Mouse (Mus musculus): ENCODE data around the gene Rpl31.

Rpl31 gene

DNA sequence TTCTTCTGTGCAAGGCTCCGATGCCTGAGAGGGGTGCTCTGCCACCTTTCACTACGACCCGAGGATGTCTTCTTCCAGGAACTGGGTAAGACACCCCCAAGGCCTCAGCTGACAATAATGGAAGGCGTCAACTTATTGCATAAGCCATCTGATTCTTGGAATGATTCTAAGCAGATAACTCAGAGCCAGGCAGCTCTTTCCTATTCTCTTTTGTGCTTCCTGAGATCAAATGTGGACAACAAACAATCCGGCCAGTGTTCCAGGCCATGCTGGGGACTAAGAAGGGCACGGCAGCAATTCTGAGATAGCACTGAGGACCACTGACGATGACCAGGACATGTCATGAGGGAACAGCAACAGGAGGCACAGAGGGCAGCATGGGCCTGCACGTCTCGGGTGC lies 51.2 kb downstream of the Rpl31 start:
- ChIA-PET POLR2A (interaction anchor here in 2 of 4 experiments (1.2 to 4.3 kb wide), 3 partner anchors 9 to 46 kb away, joined by 3 to 20 read pairs (median 4); no protein-coding TSS in a partner anchor), CTCF (interaction anchor here in 3 of 4 experiments (0.5 to 2.2 kb wide), 5 partner anchors 10 to 827 kb away, joined by 4 to 8 read pairs (median 5); no protein-coding TSS in a partner anchor)

DNA sequence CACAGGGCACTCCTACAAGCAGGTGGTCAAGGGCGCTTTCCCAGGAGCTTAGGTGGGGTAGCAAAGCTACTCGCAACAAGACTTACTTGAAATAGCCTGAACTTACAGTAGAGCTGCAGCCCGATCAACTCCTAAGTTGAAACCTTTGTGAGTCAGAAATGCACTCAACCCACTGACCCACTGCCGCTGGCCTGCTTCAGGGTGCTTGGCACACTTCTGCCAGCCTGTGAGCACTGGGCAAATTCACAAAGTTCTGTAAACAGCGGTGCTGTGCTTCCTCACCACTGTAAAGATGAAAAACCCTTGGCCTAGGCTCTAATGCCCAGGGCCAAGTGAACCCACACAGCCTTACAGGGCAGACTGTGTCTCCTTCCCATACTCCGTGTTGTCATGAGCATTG lies 53.3 kb downstream of the Rpl31 start:
- CTCF ChIA-PET, result interaction anchor here in 3 of 4 experiments (0.7 to 2.0 kb wide), 3 partner anchors 10 to 104 kb away, joined by 3 to 6 read pairs (median 3); no protein-coding TSS in a partner anchor
- POLR2A ChIA-PET, result interaction anchor here in 1 of 4 experiments (4.3 kb wide), 1 partner anchor 8 kb away, joined by 20 read pairs; no protein-coding TSS in a partner anchor

Measured in embryonic stem cell, embryonic (primary cell).